Mouse (Mus musculus) skeletal muscle tissue, adult 2 months (tissue): Measurements from ENCODE around the gene Scgb2b26.
A peak's percentile ranks its signal among the peaks of the same experiment; 100 is the strongest.
"Not testable (repeated sequence)": the region's sequence is repeated elsewhere in the genome, so short reads cannot be mapped to it uniquely, and the experiment has no call there.

Experiments
- DNase-seq: peaks from one replicate; pipeline ENCODE4 v3.0.0-alpha.2; 2012; ENCODE audit warnings: low read depth, low spot score

Gene Scgb2b26

GRCm38 (mm10) chr7:33944940-33945339 lies at the start of gene Scgb2b26:
Gene Scgb2b26, minus strand, starts transcription at chr7:33945040.
- no peak for DNase-seq

DNA sequence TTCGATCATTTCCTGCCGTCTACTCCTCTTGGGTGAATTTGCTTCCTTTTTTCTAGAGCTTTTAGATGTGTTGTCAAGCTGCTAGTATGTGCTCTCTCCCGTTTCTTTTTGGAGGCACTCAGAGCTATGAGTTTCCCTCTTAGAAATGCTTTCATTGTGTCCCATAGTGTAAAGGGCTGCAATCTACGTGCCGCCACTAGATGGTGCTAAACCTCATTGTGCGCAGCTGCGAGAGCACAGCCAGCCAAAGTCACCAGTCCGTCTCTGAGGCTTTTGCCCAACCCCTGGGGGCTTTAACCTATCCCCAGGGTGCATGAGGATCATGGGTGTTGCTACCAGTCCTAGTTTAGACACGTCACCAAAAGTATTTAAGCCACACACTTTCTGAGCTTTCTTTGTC lies 37.4 kb upstream of the Scgb2b26 start:
- not testable (repeated sequence) for DNase-seq

DNA sequence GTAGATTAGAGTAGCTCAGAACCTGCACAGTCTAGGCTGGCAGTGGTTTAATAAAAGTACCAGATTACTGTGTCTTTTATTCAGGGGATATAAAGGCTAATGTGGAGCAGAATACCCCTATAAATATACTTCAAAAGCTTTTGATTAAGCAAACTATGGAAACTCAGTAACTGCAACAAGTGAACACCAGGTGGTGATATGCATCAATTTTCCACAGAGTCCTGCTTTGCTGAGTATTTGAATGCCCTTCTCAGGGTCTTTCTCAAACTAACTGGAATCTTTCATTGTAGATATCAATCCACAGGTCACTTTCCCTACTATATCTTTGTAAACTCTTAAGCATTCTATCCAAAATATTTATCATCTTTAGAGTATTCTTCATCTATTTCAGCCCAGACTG lies 41.9 kb downstream of the Scgb2b26 start:
- DNase-seq: no peak

GRCm38 (mm10) chr7:33900803-33901202 lies 44.0 kb downstream of the Scgb2b26 start:
- no peak for DNase-seq

DNA sequence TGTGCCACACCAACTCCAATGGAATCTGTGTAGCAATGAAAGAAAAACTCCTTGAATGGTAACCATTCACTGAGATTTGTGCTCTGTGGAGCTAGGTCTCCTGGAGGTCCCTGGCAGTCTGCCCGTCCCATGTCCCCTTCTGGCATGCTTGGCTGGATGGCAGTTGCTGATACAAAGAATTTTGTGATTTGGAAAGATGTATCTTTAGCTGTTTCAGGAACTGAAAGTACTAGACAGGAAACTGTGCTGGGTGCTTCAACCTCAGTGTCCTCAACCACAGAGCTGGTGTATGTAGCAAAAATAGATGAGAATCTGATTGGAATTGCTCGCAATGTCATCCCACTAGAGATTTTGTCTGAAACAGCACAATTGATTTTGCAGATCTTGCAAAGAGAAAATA lies 44.8 kb downstream of the Scgb2b26 start:
- DNase-seq: peak; percentile 33
